Mouse (Mus musculus): Measurements from ENCODE around the gene Aasdhppt.

Aasdhppt gene

GRCm38 (mm10) chr9:4309351-4310085 is at the start of gene Aasdhppt, which contains the start of gene Kbtbd3:
TSS of gene Aasdhppt (minus strand) at chr9:4309471.
TSS of gene Kbtbd3 (plus strand) at chr9:4309833.
- peak; percentile 97 for DNase-seq

GRCm38 (mm10) chr9:4353163-4353562 is 43.9 kb upstream of the Aasdhppt start:
- DNase-seq: no peak

- no peak for DNase-seq
Observed at GRCm38 (mm10) chr9:4318939-4319721, 9.9 kb upstream of the Aasdhppt start.

- no peak for DNase-seq
Observed at GRCm38 (mm10) chr9:4315746-4316145, 6.5 kb upstream of the Aasdhppt start.

- DNase-seq: no peak
Observed at GRCm38 (mm10) chr9:4313946-4314345, 4.7 kb upstream of the Aasdhppt start.

GRCm38 (mm10) chr9:4311162-4311561 is 1.9 kb upstream of the Aasdhppt start:
- no peak for DNase-seq

- no peak for DNase-seq
Observed at GRCm38 (mm10) chr9:4310706-4311105, 1.4 kb upstream of the Aasdhppt start.

GRCm38 (mm10) chr9:4308628-4309350 is 482 bp downstream of the Aasdhppt start:
- DNase-seq: no peak

GRCm38 (mm10) chr9:4304867-4305266 is 4.4 kb downstream of the Aasdhppt start:
- DNase-seq: no peak

- no peak for DNase-seq
Observed at GRCm38 (mm10) chr9:4300466-4300865, 8.8 kb downstream of the Aasdhppt start.

GRCm38 (mm10) chr9:4283850-4284249 is 25.4 kb downstream of the Aasdhppt start:
- DNase-seq: no peak

- no peak for DNase-seq
Observed at GRCm38 (mm10) chr9:4266881-4267280, 42.4 kb downstream of the Aasdhppt start.

- DNase-seq: no peak
Observed at GRCm38 (mm10) chr9:4260746-4261090, 48.6 kb downstream of the Aasdhppt start.

- DNase-seq: no peak
Observed at GRCm38 (mm10) chr9:4259841-4260745, 49.2 kb downstream of the Aasdhppt start.

GRCm38 (mm10) chr9:4259074-4259473 is 50.2 kb downstream of the Aasdhppt start:
- DNase-seq: no peak

All from lung, postnatal 14 days (tissue).